Mouse (Mus musculus): ENCODE data around the gene Gnrhr.

GRCm38 (mm10) chr5:86172088-86172448 is 25.6 kb downstream of the Gnrhr start:
- TF ChIP-seq CTCF (IDR thresholded peaks at IDR 0.05; ENCODE audit: extremely low read depth, insufficient read length, insufficient replicate concordance, low read depth, low read length) (no peak), POLR2A (IDR thresholded peaks at IDR 0.05; ENCODE audit: low read depth, low read length) (no peak)
